Mouse (Mus musculus) intestine, postnatal 0 days (tissue): ENCODE data around the gene Iqschfp. TPM values are rescaled to one million over a fixed set of nuclear protein-coding genes. Genes with fewer than 3 reads are reported as not detected.

Source experiments
- ATAC-seq: fragments of 200-750 bp; cut with Nextera tagmentation; 2 replicates; pipeline ENCODE4 v1.8.0; 2017; ENCODE audit warnings: mild to moderate bottlenecking, moderate TSS enrichment, moderate library complexity
- H3K27ac ChIP-seq: fragments of 300-500 bp; sonication (generic); 2 replicates; pipeline ENCODE4 v1.5.1; 2014; ENCODE audit warnings: mild to moderate bottlenecking, low read depth, low read length, moderate library complexity
- H3K27me3 ChIP-seq: fragments of 300-500 bp; sonication (generic); replicated peaks from 2 replicates; pipeline ENCODE4 v1.6.1; 2014; ENCODE audit warnings: low read length, mixed read lengths; ENCODE audit not compliant: control insufficient read depth, insufficient read depth
- H3K36me3 ChIP-seq: fragments of 300-500 bp; sonication (generic); 2 replicates; pipeline ENCODE4 v1.6.1; 2014; ENCODE audit warnings: mild to moderate bottlenecking, moderate library complexity; ENCODE audit not compliant: control insufficient read depth, insufficient read depth
- H3K4me1 ChIP-seq: fragments of 300-500 bp; sonication (generic); replicated peaks from 2 replicates; pipeline ENCODE4 v1.6.1; 2014; ENCODE audit warnings: antibody characterized with exemption, low read length, mixed read lengths; ENCODE audit not compliant: control insufficient read depth, insufficient read depth
- H3K4me2 ChIP-seq: fragments of 300-500 bp; sonication (generic); replicated peaks from 2 replicates; pipeline ENCODE4 v1.6.1; 2014; ENCODE audit warnings: low read depth, mild to moderate bottlenecking, moderate library complexity
- H3K4me3 ChIP-seq: fragments of 300-500 bp; sonication (generic); 2 replicates; pipeline ENCODE4 v1.5.1; 2014; ENCODE audit warnings: low read depth, low read length
- H3K9ac ChIP-seq: fragments of 300-500 bp; sonication (generic); 2 replicates; pipeline ENCODE4 v1.6.1; 2014; ENCODE audit warnings: mild to moderate bottlenecking, low read depth, low read length
- H3K9me3 ChIP-seq: fragments of 300-500 bp; sonication (generic); 2 replicates; pipeline ENCODE4 v1.6.1; 2016; ENCODE audit warnings: mixed run types; ENCODE audit not compliant: control insufficient read depth
- CTCF ChIP-seq: sonication (generic); IDR thresholded peaks from 2 replicates; pipeline ENCODE4 v1.5.1; 2016; ENCODE audit warnings: low read depth, mild to moderate bottlenecking, control low read depth, antibody characterized with exemption, moderate library complexity
- WGBS: fragments of 180-500 bp; shearing (Covaris S2); extraction: QIAGEN DNeasy Blood & Tissue Kit; methylation state at CpG from one replicate; pipeline ENCODE4 v1.1.7; 2014; 5-methylcytosine and 5-hydroxymethylcytosine counted together
- polyA plus RNA-seq: library from polyadenylated mRNA; unstranded; fragments of >200 nt; fragmentation: Nextera tagmentation; extraction: Ambion mirVana; gene quantifications from 2 replicates; pipeline ENCODE4 v1.2.1, GENCODE M21; 2015

The Iqschfp gene
- polyA plus RNA-seq, 1 experiment from 2014 or later, result 0.37 TPM

DNA sequence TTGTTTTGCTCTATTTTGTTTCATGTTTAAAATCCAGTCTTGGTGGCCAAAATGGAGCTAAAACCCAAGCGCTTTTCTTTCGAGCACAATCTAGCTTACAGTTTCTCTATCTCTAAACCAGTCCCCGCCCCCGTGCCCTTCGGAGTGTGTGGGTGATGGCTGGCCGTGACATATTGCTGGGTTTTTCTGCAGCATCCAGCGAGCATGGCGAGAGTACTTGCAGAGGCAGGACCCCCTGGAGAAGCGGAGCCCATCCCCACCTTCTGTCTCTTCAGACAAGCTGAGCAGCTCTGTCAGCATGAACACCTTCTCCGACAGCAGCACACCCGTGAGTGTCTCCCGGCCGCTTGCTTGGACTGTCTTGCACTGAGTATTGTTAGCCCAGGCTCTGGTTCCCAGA is 163.0 kb downstream of the Iqschfp start:
- Histone ChIP-seq H3K27ac (no peak overlapping the region), H3K9me3 (no peaks in the 10 kb centered on the region), H3K36me3 (no peaks in the 10 kb centered on the region), H3K4me1 (no peaks in the 10 kb centered on the region), H3K4me2 (no peak overlapping the region), H3K9ac (no peak overlapping the region), H3K27me3 (no peaks in the 10 kb centered on the region), H3K4me3 (no peak overlapping the region)
- 56% methylated on average over 13 of the region's 13 CpGs for WGBS
- no peak for TF ChIP-seq CTCF
- ATAC-seq, result no peak

DNA sequence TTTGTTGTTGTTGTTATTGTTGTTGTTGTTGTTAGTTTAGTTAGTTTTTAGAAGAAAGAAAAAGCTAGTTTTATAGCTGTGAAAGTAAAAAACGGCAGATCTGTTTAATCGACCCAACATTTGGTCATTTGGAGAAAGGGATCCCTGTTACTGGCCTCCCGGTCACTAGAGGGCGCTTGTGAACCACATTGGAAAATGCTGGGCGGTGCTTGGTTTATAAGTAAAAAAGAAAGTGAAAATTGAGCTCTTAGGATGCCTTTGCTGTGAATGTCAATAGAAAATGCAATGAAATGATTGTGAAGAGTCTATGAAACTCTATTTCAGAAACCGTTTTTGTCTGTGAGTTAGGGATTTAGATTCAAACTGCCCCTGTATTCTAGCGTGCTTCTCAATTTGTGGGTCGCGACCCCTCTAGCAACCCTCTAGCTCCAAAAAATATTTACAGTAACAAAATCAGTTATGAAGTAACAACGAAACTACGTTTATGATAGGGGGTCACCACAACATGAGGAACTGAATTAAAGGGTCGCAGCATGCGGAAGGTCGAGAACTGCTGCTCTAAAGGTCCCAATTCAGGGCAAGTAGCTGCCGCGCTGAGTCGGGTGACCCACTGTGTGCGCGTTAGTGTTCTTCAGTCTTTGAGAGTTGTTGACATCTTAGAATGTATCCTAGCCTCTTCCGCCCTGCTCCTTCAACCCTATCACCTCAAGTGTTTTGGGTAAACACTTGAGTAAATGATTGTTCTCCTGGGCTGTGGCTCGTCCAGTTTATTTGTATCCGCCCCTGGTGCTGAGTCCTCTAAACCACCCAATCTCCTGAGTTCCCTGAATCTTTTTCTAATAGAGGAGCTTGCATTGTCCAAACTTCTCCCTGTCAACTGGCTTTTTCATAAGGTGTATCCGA is 164.6 kb downstream of the Iqschfp start:
- Histone ChIP-seq H3K4me3 (peak overlapping the region; percentile 32), H3K4me2 (peak overlapping the region; percentile 61), H3K4me1 (no peaks in the 10 kb centered on the region), H3K27me3 (no peaks in the 10 kb centered on the region), H3K27ac (no peak overlapping the region), H3K9ac (no peak overlapping the region), H3K36me3 (no peaks in the 10 kb centered on the region), H3K9me3 (no peaks in the 10 kb centered on the region)
- WGBS, result 46% methylated on average over 23 of the region's 23 CpGs
- peak; percentile 88 for TF ChIP-seq CTCF
- no peak for ATAC-seq

DNA sequence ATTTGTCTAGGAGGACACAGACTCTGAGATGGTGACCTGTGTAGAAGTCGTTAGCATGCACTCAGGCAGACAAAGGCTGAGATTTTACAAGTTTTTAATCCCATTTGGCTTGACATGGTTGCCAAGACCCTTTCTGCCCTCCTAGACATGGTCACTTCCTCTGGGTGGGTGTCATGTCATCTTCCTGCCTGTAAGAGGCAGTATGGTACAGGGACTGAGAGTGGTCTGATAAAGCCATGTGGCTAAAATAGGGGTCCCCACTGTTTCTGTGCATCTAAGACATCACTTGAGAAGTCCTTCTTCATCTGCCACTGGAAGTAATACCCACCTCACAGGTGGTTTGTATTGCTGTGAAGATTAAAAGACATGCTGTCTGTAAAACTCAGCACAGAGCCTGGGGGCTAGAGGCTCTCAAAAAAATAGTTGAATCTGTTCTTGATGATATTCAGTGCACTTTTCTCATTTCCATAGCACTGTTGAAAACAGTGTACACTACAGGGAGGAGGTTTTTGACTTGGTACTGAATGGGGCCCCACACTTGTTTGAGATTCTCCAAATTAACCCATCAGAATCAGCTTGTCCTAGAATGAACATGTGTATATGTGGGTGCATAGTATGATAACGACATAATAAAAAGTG is 167.2 kb downstream of the Iqschfp start:
- Histone ChIP-seq H3K9me3 (no peaks in the 10 kb centered on the region), H3K27ac (no peak overlapping the region), H3K4me1 (no peaks in the 10 kb centered on the region), H3K27me3 (no peaks in the 10 kb centered on the region), H3K4me2 (no peak overlapping the region), H3K9ac (no peak overlapping the region), H3K36me3 (no peaks in the 10 kb centered on the region), H3K4me3 (no peak overlapping the region)
- 49% methylated on average over 2 of the region's 2 CpGs for WGBS
- peak; percentile 79 for TF ChIP-seq CTCF
- ATAC-seq, result no peak

DNA sequence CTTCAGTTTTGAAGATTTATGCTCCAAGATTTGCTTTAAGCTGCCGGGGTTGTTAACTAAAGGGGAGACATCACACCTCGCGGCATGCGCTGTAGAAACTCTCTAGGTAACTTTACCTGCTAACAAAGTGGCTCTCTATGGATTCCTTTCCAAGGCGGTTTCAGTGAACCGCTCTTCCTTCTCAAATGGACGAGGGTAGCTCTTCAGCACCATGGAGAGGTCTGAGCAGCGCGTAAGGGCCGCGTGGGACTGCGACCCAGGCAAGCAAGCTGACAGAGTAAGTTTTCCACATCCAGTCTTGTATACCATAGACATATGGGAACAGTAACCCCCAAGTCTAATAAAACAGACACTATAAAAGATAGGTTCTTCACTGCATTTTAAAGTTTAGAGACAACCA is 172.7 kb downstream of the Iqschfp start, which contains the start of gene Schip1:
Gene Schip1 (plus strand): TSS at position 72 of the 400 bp plus-strand sequence.
- 24% methylated on average over 12 of the region's 12 CpGs for whole genome bisulfite sequencing
- Histone ChIP-seq H3K27ac (no peak within 1 kb of the TSS), H3K9ac (no peak within 1 kb of the TSS)

DNA sequence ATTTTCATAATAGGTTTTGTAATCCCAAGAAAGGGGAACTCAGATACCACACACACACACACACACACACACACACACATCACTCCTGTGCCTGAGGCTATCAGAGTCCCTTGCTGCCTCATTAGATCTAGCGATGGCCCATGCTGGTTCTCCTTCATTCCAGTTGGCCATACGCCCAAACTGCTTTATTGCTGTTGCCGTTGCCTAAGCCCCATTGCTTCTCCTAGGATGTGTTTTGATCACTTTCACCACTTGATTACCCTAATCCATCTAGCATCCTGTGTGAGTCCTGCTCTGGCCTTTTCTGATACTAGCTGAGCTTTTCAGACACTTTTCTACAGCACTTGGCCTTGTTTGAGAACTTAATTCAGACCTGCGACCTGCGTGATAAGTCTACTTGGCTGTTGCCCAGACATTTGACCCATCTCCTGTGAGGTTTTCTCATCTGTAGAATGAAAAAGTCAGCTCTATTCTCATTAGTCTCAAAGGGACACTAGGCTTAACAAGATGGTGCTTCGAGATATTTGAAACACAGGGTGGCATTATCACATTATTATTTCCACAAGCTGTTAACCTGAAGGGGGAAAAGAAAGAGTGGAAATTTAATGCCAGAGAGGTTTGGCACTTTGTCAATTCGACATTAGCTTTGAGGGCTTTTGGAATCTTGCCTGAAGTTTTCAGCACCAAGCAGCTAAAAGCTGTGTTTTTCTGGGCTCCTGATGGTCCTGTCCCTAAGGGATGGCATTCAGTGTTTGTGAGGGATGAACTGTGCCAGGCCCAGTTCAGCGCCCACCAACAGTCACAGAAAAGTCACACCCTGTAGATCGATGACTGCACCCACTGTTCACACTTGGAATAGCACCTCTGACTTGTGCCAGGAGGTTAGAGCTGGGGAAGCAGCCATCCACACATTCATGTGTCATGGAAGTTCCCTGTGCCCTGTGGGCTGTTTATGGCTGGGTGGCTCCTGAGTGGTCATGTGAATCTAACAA is 179.7 kb downstream of the Iqschfp start:
- Histone ChIP-seq H3K4me2 (no peak overlapping the region), H3K9me3 (no peaks in the 10 kb centered on the region), H3K9ac (no peak overlapping the region), H3K27ac (no peak overlapping the region), H3K27me3 (no peaks in the 10 kb centered on the region), H3K36me3 (no peaks in the 10 kb centered on the region), H3K4me1 (no peaks in the 10 kb centered on the region), H3K4me3 (no peak overlapping the region)
- TF ChIP-seq CTCF, result no peak
- 74% methylated on average over 9 of the region's 9 CpGs for WGBS
- no peak for ATAC-seq

More for the DNA sequence above, 172.7 kb downstream of the Iqschfp start, which contains the start of gene Schip1:
- Histone ChIP-seq H3K27me3 (no peaks in the 10 kb centered on the region), H3K4me1 (no peaks in the 10 kb centered on the region), H3K4me2 (no peak within 1 kb of the TSS), H3K9me3 (no peaks in the 10 kb centered on the region), H3K36me3 (no peaks in the 10 kb centered on the region), H3K4me3 (no peak within 1 kb of the TSS)
- no peak for TF ChIP-seq CTCF
- no peak for ATAC-seq
